Mouse (Mus musculus) lung, adult 2 months (tissue): ENCODE results near the gene Fam129b.

ENCODE experiments used
- CTCF ChIP-seq: fragments of 200-500 bp; IDR thresholded peaks from 2 replicates; pipeline ENCODE4 v1.5.1; 2011; ENCODE audit warnings: mild to moderate bottlenecking, low read length, control low read depth; ENCODE audit not compliant: insufficient read depth
- POLR2A ChIP-seq: fragments of 200-500 bp; IDR thresholded peaks from 2 replicates; pipeline ENCODE4 v1.6.1; 2011; ENCODE audit warnings: low read depth, mild to moderate bottlenecking, control low read depth, low read length, borderline replicate concordance; ENCODE audit errors: extremely low read depth

DNA sequence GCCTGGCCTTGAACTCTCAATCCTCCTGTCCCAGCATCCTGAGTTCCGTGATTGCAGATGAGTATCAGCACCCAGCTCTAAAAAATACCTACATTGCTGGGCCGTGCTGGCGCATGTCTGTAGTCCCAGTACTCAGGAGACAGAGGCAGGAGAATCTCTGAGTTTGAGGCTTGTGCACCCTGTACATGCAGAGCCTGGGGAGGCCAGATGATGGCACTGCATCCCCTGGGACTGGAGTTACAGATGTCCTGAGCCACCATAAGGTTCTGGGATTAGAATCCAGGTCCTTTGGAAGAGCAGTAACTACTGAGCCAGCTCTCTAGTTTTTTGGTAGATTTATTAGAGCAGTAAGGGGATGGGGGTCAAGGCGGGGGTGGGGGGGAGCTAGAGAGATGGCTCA lies 64.6 kb downstream of the Fam129b start:
- no peak for TF ChIP-seq CTCF
- no peak for TF ChIP-seq POLR2A
